Mouse (Mus musculus): ENCODE measurements around the gene Krt10. TPM values are rescaled to one million over a fixed set of nuclear protein-coding genes. Genes with fewer than 3 reads are reported as not detected.

Krt10 gene
- polyA plus RNA-seq, 1 experiment from 2014 or later = 506 TPM

DNA sequence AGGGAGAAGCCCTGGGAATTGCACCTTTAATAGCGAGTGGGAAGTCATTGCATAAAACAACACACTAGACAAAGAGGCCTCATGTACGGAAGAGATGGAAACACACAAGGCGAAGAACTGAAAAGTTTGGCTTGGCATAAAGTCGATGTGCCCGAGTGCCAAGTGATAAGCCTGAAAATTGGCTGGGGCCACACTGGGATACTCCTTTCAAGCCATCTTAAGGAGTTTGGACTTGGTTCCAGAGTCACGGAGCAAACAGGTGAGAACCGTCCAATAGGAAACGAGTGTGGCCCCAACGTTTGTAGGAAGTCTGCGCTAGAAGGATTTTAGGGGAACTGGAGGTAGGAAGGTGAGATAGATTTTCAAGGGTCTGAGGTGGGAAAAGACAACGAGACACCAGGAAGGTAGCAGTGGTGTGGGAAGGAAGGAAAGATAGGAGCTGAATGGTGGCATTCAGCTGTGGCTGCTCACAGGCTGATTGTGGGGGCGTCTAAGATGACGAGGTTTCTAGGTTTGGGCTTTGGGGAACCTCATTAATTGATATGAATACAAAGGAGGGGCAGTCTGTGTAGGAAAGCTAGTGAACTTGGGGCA is 10.9 kb upstream of the Krt10 start:
- H3K27me3 ChIP-seq = peaks cover 6% of the 10 kb centered on the region; the same call in 1 of the 2 replicates
- no peak overlapping the region for H3K4me2 ChIP-seq (replicated peaks)
- H3K4me3 ChIP-seq (replicated peaks) = no peak overlapping the region
- no peaks in the 10 kb centered on the region for H3K9me3 ChIP-seq (replicated peaks)
- no peaks in the 10 kb centered on the region for H3K36me3 ChIP-seq
- H3K9ac ChIP-seq = no peak overlapping the region
- 84% methylated on average over 13 of the region's 13 CpGs for WGBS
- H3K27ac ChIP-seq (replicated peaks) = no peak overlapping the region
- no peaks in the 10 kb centered on the region for H3K4me1 ChIP-seq
- ATAC-seq (ENCODE audit: insufficient number of reproducible peaks, low FRiP score, low TSS enrichment, low read depth) = no peak

DNA sequence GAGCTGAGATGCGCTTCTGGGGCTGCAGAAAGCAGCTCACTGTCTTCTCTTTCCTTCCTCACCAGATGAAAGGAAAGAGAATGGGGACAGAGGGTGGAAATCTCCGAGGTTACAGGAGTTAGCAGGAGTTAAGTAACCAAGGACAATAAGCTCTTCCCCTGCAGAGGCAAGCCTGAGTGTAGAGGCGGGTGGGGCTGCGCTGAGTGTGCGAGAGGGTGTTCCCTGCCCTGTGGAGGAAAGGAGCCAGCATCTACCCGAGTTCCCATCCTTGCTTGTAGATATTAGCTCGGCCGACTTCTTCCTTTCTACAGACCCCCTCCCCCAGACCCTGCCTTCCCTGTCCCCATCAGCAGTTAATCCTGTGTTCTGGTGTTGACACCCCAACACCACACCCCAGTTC is 9.7 kb upstream of the Krt10 start:
- Histone ChIP-seq H3K9ac (no peak overlapping the region), H3K4me3 (replicated peaks) (no peak overlapping the region), H3K4me1 (no peaks in the 10 kb centered on the region), H3K27ac (replicated peaks) (no peak overlapping the region; the same call in 1 of the 2 replicates), H3K27me3 (peaks cover 6% of the 10 kb centered on the region; the same call in 1 of the 2 replicates), H3K4me2 (replicated peaks) (no peak overlapping the region), H3K9me3 (replicated peaks) (no peaks in the 10 kb centered on the region), H3K36me3 (no peaks in the 10 kb centered on the region)
- no peak for ATAC-seq (ENCODE audit: insufficient number of reproducible peaks, low FRiP score, low TSS enrichment, low read depth)
- WGBS = 48% methylated on average over 8 of the region's 8 CpGs

DNA sequence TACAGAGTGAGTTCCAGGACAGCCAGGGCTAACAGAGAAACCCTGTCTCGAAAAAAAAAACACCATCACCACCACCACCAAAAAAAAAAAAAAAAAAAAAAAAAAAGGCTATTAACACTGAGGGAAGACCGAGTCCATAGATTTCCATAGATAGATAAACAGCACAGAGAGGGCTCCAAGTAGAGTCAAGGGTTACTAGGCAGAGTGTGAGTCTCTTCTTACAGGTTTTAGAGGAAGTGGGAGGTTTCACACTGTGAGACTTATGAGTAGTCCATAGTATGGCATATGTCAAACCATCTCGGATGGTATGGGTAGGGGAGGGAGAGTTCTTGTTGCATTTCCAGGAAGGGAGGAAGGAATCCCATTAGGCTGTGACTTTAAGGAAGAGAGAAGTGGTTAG is 8.9 kb upstream of the Krt10 start:
- Histone ChIP-seq H3K4me2 (replicated peaks) (no peak overlapping the region), H3K36me3 (no peaks in the 10 kb centered on the region), H3K27me3 (peaks cover 6% of the 10 kb centered on the region; the same call in 1 of the 2 replicates), H3K4me1 (no peaks in the 10 kb centered on the region), H3K4me3 (replicated peaks) (no peak overlapping the region), H3K9ac (no peak overlapping the region), H3K27ac (replicated peaks) (no peak overlapping the region), H3K9me3 (replicated peaks) (no peaks in the 10 kb centered on the region)
- 75% methylated on average over 3 of the region's 3 CpGs for WGBS
- ATAC-seq (ENCODE audit: insufficient number of reproducible peaks, low FRiP score, low TSS enrichment, low read depth) = no peak

DNA sequence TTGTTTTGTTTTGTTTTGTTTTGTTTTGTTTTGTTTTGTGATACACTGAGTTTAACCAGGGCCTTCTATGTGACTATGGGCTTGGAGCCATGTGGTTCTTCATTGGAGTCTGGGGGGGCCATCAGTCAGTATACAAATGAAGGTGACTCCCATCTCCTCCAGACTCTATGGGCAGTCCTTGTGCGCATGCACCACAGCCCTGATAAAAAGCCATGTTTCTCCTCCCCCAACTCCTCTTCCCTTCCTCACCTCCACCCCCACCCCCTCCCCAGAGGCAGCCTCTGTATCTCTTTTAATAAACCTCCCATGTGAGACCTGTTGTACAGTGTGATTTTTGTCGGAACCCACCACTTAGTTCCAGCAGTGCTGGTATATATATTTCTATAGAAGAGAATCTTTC is 7.5 kb upstream of the Krt10 start:
- no peaks in the 10 kb centered on the region for H3K9me3 ChIP-seq (replicated peaks)
- H3K27me3 ChIP-seq = peaks cover 6% of the 10 kb centered on the region; the same call in 1 of the 2 replicates
- H3K4me2 ChIP-seq (replicated peaks) = no peak overlapping the region
- H3K27ac ChIP-seq (replicated peaks) = no peak overlapping the region
- no peak overlapping the region for H3K4me3 ChIP-seq (replicated peaks)
- no peak overlapping the region for H3K9ac ChIP-seq
- no peaks in the 10 kb centered on the region for H3K36me3 ChIP-seq
- no peak for ATAC-seq (ENCODE audit: insufficient number of reproducible peaks, low FRiP score, low TSS enrichment, low read depth)
- H3K4me1 ChIP-seq = no peaks in the 10 kb centered on the region
- WGBS = 83% methylated on average over 2 of the region's 2 CpGs

DNA sequence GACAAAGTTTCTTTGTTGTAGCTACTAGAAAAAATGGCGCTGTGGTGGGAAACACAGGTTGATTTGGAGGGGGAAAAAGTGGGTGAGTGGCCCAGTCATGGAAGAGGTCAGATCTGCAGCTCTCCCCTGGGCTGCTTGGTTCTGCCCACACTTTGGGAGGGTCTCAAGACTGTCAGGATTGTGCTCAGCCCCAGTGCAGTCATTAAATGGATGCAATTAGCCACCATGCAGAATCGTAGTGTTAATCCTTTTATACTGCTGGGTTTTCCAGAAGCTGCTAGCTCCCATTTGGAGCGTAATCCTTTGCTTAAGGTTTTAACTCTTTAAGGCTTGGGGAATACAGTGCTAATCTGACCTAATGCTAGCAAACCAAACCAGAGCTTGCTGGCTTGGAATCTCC is 6.9 kb upstream of the Krt10 start:
- Histone ChIP-seq H3K27ac (replicated peaks) (no peak overlapping the region), H3K27me3 (peaks cover 6% of the 10 kb centered on the region; the same call in 1 of the 2 replicates), H3K9me3 (replicated peaks) (no peaks in the 10 kb centered on the region), H3K9ac (no peak overlapping the region), H3K36me3 (no peaks in the 10 kb centered on the region), H3K4me3 (replicated peaks) (no peak overlapping the region), H3K4me2 (replicated peaks) (no peak overlapping the region), H3K4me1 (no peaks in the 10 kb centered on the region)
- WGBS = 34% methylated on average over 3 of the region's 3 CpGs
- no peak for ATAC-seq (ENCODE audit: insufficient number of reproducible peaks, low FRiP score, low TSS enrichment, low read depth)

DNA sequence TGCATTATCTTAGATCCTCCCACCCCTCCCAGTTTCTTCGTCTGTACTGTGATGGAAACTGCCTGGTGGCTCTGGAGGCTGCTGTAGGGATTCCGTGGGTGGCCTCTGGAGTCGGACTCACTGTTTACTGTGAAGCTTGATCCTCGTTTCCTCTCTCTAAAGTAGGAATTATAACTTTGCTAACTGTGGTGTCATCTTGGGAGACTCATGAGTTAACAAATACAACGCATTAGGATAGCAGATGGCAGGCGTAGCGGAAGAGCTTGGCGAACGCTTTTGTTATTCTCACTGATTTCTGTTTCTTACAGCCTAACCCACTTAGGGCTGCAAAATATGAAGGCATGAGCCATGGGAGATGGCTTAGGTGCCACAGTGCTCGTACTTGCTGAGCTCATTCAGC is 3.3 kb upstream of the Krt10 start:
- Histone ChIP-seq H3K36me3 (no peaks in the 10 kb centered on the region), H3K9me3 (replicated peaks) (no peaks in the 10 kb centered on the region), H3K4me1 (no peaks in the 10 kb centered on the region), H3K27me3 (no peaks in the 10 kb centered on the region), H3K27ac (replicated peaks) (0 out of 2 replicates have a peak overlapping the region, but pooled peaks have one; percentile 45), H3K4me3 (replicated peaks) (no peak overlapping the region), H3K9ac (no peak overlapping the region), H3K4me2 (replicated peaks) (no peak overlapping the region)
- no peak for ATAC-seq (ENCODE audit: insufficient number of reproducible peaks, low FRiP score, low TSS enrichment, low read depth)
- 73% methylated on average over 10 of the region's 10 CpGs for WGBS

DNA sequence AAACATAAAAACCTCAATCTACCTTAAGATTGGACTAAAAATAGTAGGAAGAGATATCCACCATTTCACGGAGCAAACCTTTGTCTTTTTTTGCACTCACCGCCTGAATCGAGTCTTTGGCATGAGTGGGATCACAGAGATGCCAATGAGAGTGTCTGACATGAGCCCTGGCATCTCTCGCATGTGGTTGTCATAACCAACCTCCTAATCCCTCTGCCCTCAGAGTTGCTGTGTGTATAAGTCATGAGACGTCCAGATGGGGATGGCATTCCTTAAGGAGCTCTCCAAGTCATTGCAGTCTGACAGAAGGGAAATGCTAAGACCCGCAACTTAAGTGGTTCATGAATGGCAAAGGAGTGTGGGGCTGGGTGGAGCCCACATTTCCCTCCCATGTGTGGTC is 2.2 kb upstream of the Krt10 start:
- no peaks in the 10 kb centered on the region for H3K27me3 ChIP-seq
- H3K4me1 ChIP-seq = peaks cover 7% of the 10 kb centered on the region
- no peaks in the 10 kb centered on the region for H3K36me3 ChIP-seq
- no peaks in the 10 kb centered on the region for H3K9me3 ChIP-seq (replicated peaks)
- H3K4me2 ChIP-seq (replicated peaks) = no peak overlapping the region
- H3K4me3 ChIP-seq (replicated peaks) = no peak overlapping the region
- no peak for ATAC-seq (ENCODE audit: insufficient number of reproducible peaks, low FRiP score, low TSS enrichment, low read depth)
- H3K9ac ChIP-seq = no peak overlapping the region
- H3K27ac ChIP-seq (replicated peaks) = peak overlapping the region; percentile 45
- 52% methylated on average over 6 of the region's 6 CpGs for WGBS

DNA sequence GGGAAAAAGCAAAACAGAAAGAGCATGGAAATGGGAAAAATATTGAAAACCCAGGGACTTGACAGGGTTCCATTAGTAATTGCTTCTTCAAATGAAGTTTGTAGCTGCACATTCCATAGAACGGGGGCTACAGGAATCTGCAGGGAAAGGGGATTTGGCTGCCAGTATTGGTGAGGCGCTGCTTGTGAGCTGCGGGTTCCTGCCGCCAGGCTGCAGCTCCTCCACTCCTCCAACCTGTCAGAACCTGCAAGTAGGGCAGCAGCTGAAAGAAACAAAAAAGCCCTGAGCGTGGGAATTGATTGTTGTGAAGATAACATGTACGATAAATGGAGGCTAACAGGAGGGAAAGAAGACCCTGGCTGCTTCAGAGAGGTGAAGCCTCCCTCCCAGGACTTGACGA is 1.7 kb upstream of the Krt10 start:
- H3K9me3 ChIP-seq (replicated peaks) = no peaks in the 10 kb centered on the region
- H3K27ac ChIP-seq (replicated peaks) = peak overlapping the region; percentile 45
- WGBS = 61% methylated on average over 7 of the region's 7 CpGs
- no peak overlapping the region for H3K4me2 ChIP-seq (replicated peaks)
- H3K27me3 ChIP-seq = no peaks in the 10 kb centered on the region
- ATAC-seq (ENCODE audit: insufficient number of reproducible peaks, low FRiP score, low TSS enrichment, low read depth) = no peak
- H3K4me3 ChIP-seq (replicated peaks) = no peak overlapping the region
- H3K36me3 ChIP-seq = no peaks in the 10 kb centered on the region
- H3K9ac ChIP-seq = no peak overlapping the region
- peaks cover 7% of the 10 kb centered on the region for H3K4me1 ChIP-seq

DNA sequence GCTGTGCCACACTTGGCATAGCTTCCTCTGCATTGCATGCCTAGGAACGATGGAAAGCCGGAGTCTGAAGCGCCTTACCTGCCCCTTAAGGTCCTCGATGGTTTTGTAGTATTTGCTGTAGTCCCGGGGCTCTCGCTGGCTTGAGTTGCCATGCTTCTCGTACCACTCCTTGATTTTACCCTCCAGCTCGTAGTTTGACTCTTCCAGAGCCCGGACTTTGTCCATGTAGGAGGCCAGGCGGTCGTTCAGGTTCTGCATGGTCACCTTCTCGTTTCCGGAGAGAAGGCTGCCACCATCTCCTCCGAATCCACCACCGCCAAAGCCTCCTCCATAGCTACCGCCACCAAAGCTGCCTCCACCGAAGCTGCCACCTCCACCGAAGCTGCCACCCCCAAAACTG is 503 bp downstream of the Krt10 start:
- Histone ChIP-seq H3K36me3 (no peaks in the 10 kb centered on the region), H3K27me3 (no peaks in the 10 kb centered on the region), H3K9me3 (replicated peaks) (no peaks in the 10 kb centered on the region), H3K4me3 (replicated peaks) (peak overlapping the region; percentile 4; the same call in 1 of the 2 replicates), H3K9ac (no peak overlapping the region), H3K4me2 (replicated peaks) (no peak overlapping the region), H3K4me1 (peaks cover 7% of the 10 kb centered on the region), H3K27ac (replicated peaks) (no peak overlapping the region)
- no peak for ATAC-seq (ENCODE audit: insufficient number of reproducible peaks, low FRiP score, low TSS enrichment, low read depth)
- 87% methylated on average over 18 of the region's 18 CpGs for WGBS

DNA sequence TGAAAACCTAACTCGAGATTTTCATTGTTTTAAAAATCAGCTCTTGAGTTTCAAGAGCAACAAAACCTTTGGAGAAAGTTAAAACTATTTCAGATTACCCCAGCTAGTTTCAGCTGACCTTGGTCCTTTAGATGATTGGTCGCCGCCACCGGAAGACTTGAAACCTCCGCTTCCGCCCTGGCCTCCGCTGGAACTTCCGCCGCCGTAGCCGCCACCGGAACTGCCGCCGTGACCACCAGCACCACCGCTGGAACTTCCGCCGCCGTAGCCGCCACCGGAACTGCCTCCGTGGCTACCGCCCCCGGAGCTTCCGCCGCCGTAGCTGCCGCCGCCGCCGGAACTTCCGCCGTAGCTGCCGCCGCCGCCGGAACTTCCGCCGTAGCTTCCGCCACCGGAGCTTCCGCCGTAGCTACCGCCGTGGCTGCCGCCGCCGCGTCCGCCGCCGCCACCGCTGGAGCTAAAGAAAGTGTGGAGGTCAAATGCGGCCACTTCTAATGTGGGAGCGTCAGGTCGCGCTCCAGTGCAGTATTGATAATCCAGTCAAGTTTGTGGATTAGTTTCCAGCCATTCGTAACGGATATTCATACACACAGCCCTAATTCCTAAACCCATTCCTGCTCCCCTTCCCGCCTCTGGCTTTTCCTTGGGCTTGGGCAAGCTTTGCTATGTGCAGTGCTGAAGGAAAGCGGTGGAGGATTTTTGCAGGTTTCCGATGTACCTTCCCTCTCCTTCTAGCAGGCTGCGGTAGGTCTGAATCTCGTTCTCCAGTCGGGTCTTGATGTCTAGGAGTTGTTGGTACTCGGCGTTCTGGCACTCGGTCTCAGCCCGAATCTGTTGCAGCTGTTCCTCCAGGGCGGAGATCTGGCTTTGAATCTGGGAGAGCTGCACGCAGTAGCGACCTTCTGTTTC is 3.1 kb downstream of the Krt10 start:
- H3K4me1 ChIP-seq = peaks cover 7% of the 10 kb centered on the region
- H3K4me3 ChIP-seq (replicated peaks) = peak overlapping the region; percentile 63
- peak overlapping the region; percentile 66 for H3K4me2 ChIP-seq (replicated peaks)
- peak overlapping the region; percentile 72 for H3K9ac ChIP-seq
- ATAC-seq (ENCODE audit: insufficient number of reproducible peaks, low FRiP score, low TSS enrichment, low read depth) = peak; percentile 81
- H3K27me3 ChIP-seq = peaks cover 3% of the 10 kb centered on the region; the same call in 1 of the 2 replicates
- peak overlapping the region; percentile 99 for H3K27ac ChIP-seq (replicated peaks)
- WGBS = under 1% methylated on average over 71 of the region's 71 CpGs
- H3K9me3 ChIP-seq (replicated peaks) = no peaks in the 10 kb centered on the region
- no peaks in the 10 kb centered on the region for H3K36me3 ChIP-seq

DNA sequence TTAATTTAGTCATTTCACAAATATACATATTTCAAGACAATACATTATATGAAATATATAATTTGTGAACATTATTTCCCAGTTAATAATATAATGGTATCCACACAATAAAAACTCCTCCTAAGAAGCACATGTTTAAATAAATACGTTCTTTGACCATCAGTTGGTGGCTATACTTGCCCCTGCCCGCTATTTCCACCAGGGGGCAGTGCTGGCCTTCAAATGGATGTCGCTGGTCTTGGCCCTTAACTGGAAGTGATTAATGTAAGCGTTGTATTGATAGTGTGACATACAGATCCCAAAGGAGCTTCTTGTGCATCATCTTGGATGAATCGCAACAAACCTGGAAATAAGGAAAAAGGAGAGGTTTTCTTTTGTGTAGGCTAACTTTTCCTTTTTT is 9.6 kb downstream of the Krt10 start:
- H3K9me3 ChIP-seq (replicated peaks) = no peaks in the 10 kb centered on the region
- H3K4me1 ChIP-seq = no peaks in the 10 kb centered on the region
- 10% methylated on average over 5 of the region's 5 CpGs for WGBS
- no peak overlapping the region for H3K4me2 ChIP-seq (replicated peaks)
- no peaks in the 10 kb centered on the region for H3K36me3 ChIP-seq
- H3K27me3 ChIP-seq = peaks cover 3% of the 10 kb centered on the region; the same call in 1 of the 2 replicates
- no peak overlapping the region for H3K4me3 ChIP-seq (replicated peaks)
- ATAC-seq (ENCODE audit: insufficient number of reproducible peaks, low FRiP score, low TSS enrichment, low read depth) = no peak
- no peak overlapping the region for H3K27ac ChIP-seq (replicated peaks)
- H3K9ac ChIP-seq = no peak overlapping the region
